Mouse (Mus musculus): ENCODE data around the gene Lsm11.

- TF ChIP-seq EP300 (IDR thresholded peaks at IDR 0.05; ENCODE audit: insufficient read depth, low read depth, low read length) (no peak), CTCF (IDR thresholded peaks at IDR 0.05) (no peak), POLR2A (IDR thresholded peaks at IDR 0.05; ENCODE audit: insufficient read depth, low read depth, low read length) (no peak)
Measured at GRCm38 (mm10) chr11:45918836-45919235, 25.9 kb downstream of the Lsm11 start.

Measured in heart, adult 2 months (tissue).